Mouse (Mus musculus): ENCODE results near the gene Hrh1. TPM values are rescaled to one million over a fixed set of nuclear protein-coding genes. Genes with fewer than 3 reads are reported as not detected.

The Hrh1 gene
- polyA plus RNA-seq, 1 experiment from 2014 or later, result 0.59 TPM

GRCm38 (mm10) chr6:114406634-114407033, 8.9 kb downstream of the Hrh1 start:
- Histone ChIP-seq H3K4me1 (peaks cover 10% of the 10 kb centered on the region; the same call in 1 of the 2 replicates), H3K36me3 (no peaks in the 10 kb centered on the region), H3K9ac (replicated peaks) (no peak overlapping the region), H3K9me3 (replicated peaks) (no peaks in the 10 kb centered on the region), H3K27ac (replicated peaks) (no peak overlapping the region), H3K4me3 (replicated peaks) (no peak overlapping the region), H3K27me3 (replicated peaks) (peaks cover 3% of the 10 kb centered on the region; the same call in 1 of the 2 replicates), H3K4me2 (no peak overlapping the region)
- WGBS, result 56% methylated on average over 1 of the region's 1 CpGs
- no peak for ATAC-seq (ENCODE audit: low FRiP score)

- peak; percentile 39; the same call in 1 of the 2 replicates for ATAC-seq (ENCODE audit: low FRiP score)
- no peaks in the 10 kb centered on the region for H3K9me3 ChIP-seq (replicated peaks)
- H3K9ac ChIP-seq (replicated peaks), result no peak overlapping the region
- 58% methylated on average over 7 of the region's 7 CpGs for WGBS
- no peak overlapping the region for H3K4me2 ChIP-seq
- H3K27ac ChIP-seq (replicated peaks), result no peak overlapping the region
- H3K36me3 ChIP-seq, result no peaks in the 10 kb centered on the region
- H3K27me3 ChIP-seq (replicated peaks), result no peaks in the 10 kb centered on the region
- no peak overlapping the region for H3K4me3 ChIP-seq (replicated peaks)
- peaks cover 10% of the 10 kb centered on the region; the same call in 1 of the 2 replicates for H3K4me1 ChIP-seq
These were observed 9.3 kb downstream of the Hrh1 start for GRCm38 (mm10) chr6:114407049-114407448.

- H3K9ac ChIP-seq (replicated peaks), result no peak overlapping the region
- H3K27ac ChIP-seq (replicated peaks), result no peak overlapping the region
- H3K27me3 ChIP-seq (replicated peaks), result no peaks in the 10 kb centered on the region
- H3K4me2 ChIP-seq, result no peak overlapping the region
- no peak for ATAC-seq (ENCODE audit: low FRiP score)
- no peaks in the 10 kb centered on the region for H3K36me3 ChIP-seq
- no peak overlapping the region for H3K4me3 ChIP-seq (replicated peaks)
- WGBS, result 50% methylated on average over 17 of the region's 17 CpGs
- H3K9me3 ChIP-seq (replicated peaks), result no peaks in the 10 kb centered on the region
- H3K4me1 ChIP-seq, result peaks cover 10% of the 10 kb centered on the region; the same call in 1 of the 2 replicates
These were observed 10.5 kb downstream of the Hrh1 start for GRCm38 (mm10) chr6:114408278-114408677.

- H3K27me3 ChIP-seq (replicated peaks), result no peaks in the 10 kb centered on the region
- H3K27ac ChIP-seq (replicated peaks), result no peak overlapping the region
- no peak overlapping the region for H3K4me3 ChIP-seq (replicated peaks)
- H3K36me3 ChIP-seq, result no peaks in the 10 kb centered on the region
- H3K4me2 ChIP-seq, result no peak overlapping the region
- 53% methylated on average over 8 of the region's 8 CpGs for WGBS
- no peaks in the 10 kb centered on the region for H3K9me3 ChIP-seq (replicated peaks)
- H3K9ac ChIP-seq (replicated peaks), result no peak overlapping the region
- peaks cover 7% of the 10 kb centered on the region; the same call in 1 of the 2 replicates for H3K4me1 ChIP-seq
- no peak for ATAC-seq (ENCODE audit: low FRiP score)
These were observed 14.2 kb downstream of the Hrh1 start for GRCm38 (mm10) chr6:114411913-114412312.

- 0 out of 2 replicates have a peak, but pooled peaks cover 2% of the 10 kb centered on the region for H3K4me1 ChIP-seq
- H3K27me3 ChIP-seq (replicated peaks), result no peaks in the 10 kb centered on the region
- H3K4me3 ChIP-seq (replicated peaks), result no peak overlapping the region
- no peak overlapping the region for H3K4me2 ChIP-seq
- H3K36me3 ChIP-seq, result no peaks in the 10 kb centered on the region
- no peak overlapping the region for H3K9ac ChIP-seq (replicated peaks)
- ATAC-seq (ENCODE audit: low FRiP score), result no peak
- no peaks in the 10 kb centered on the region for H3K9me3 ChIP-seq (replicated peaks)
- H3K27ac ChIP-seq (replicated peaks), result no peak overlapping the region
- 39% methylated on average over 8 of the region's 8 CpGs for WGBS
These were observed 16.8 kb downstream of the Hrh1 start for GRCm38 (mm10) chr6:114414510-114414909.

- H3K36me3 ChIP-seq, result no peaks in the 10 kb centered on the region
- no peaks in the 10 kb centered on the region for H3K9me3 ChIP-seq (replicated peaks)
- H3K4me3 ChIP-seq (replicated peaks), result no peak overlapping the region
- 73% methylated on average over 2 of the region's 2 CpGs for WGBS
- H3K9ac ChIP-seq (replicated peaks), result no peak overlapping the region
- H3K4me1 ChIP-seq, result 0 out of 2 replicates have a peak, but pooled peaks cover 2% of the 10 kb centered on the region
- no peak overlapping the region for H3K4me2 ChIP-seq
- no peak overlapping the region for H3K27ac ChIP-seq (replicated peaks)
- no peak for ATAC-seq (ENCODE audit: low FRiP score)
- H3K27me3 ChIP-seq (replicated peaks), result no peaks in the 10 kb centered on the region
These were observed 20.3 kb downstream of the Hrh1 start for GRCm38 (mm10) chr6:114418037-114418436.

GRCm38 (mm10) chr6:114421061-114421460, 23.3 kb downstream of the Hrh1 start:
- H3K4me1 ChIP-seq, result no peaks in the 10 kb centered on the region
- no peak overlapping the region for H3K9ac ChIP-seq (replicated peaks)
- H3K27ac ChIP-seq (replicated peaks), result no peak overlapping the region
- H3K4me3 ChIP-seq (replicated peaks), result no peak overlapping the region
- ATAC-seq (ENCODE audit: low FRiP score), result no peak
- H3K4me2 ChIP-seq, result no peak overlapping the region
- H3K36me3 ChIP-seq, result no peaks in the 10 kb centered on the region
- no peaks in the 10 kb centered on the region for H3K27me3 ChIP-seq (replicated peaks)
- no peaks in the 10 kb centered on the region for H3K9me3 ChIP-seq (replicated peaks)

- no peak overlapping the region for H3K4me3 ChIP-seq (replicated peaks)
- WGBS, result 70% methylated on average over 9 of the region's 9 CpGs
- no peak overlapping the region for H3K4me2 ChIP-seq
- ATAC-seq (ENCODE audit: low FRiP score), result no peak
- H3K27me3 ChIP-seq (replicated peaks), result no peaks in the 10 kb centered on the region
- no peak overlapping the region for H3K27ac ChIP-seq (replicated peaks)
- H3K4me1 ChIP-seq, result peaks cover 3% of the 10 kb centered on the region
- H3K9ac ChIP-seq (replicated peaks), result no peak overlapping the region
- H3K36me3 ChIP-seq, result no peaks in the 10 kb centered on the region
- H3K9me3 ChIP-seq (replicated peaks), result no peaks in the 10 kb centered on the region
These were observed 25.4 kb downstream of the Hrh1 start for GRCm38 (mm10) chr6:114423051-114423676.

- H3K9me3 ChIP-seq (replicated peaks), result no peaks in the 10 kb centered on the region
- ATAC-seq (ENCODE audit: low FRiP score), result no peak
- peaks cover 7% of the 10 kb centered on the region for H3K4me1 ChIP-seq
- no peaks in the 10 kb centered on the region for H3K27me3 ChIP-seq (replicated peaks)
- H3K36me3 ChIP-seq, result no peaks in the 10 kb centered on the region
- no peak overlapping the region for H3K27ac ChIP-seq (replicated peaks)
- H3K9ac ChIP-seq (replicated peaks), result no peak overlapping the region
- H3K4me3 ChIP-seq (replicated peaks), result no peak overlapping the region
- 49% methylated on average over 5 of the region's 5 CpGs for WGBS
- H3K4me2 ChIP-seq, result no peak overlapping the region
These were observed 27.6 kb downstream of the Hrh1 start for GRCm38 (mm10) chr6:114425343-114425742.

GRCm38 (mm10) chr6:114427641-114428040, 29.9 kb downstream of the Hrh1 start:
- H3K4me1 ChIP-seq, result peaks cover 7% of the 10 kb centered on the region
- no peak overlapping the region for H3K27ac ChIP-seq (replicated peaks)
- 44% methylated on average over 13 of the region's 13 CpGs for WGBS
- H3K4me2 ChIP-seq, result no peak overlapping the region
- ATAC-seq (ENCODE audit: low FRiP score), result peak; percentile 71; the same call in 1 of the 2 replicates
- no peak overlapping the region for H3K9ac ChIP-seq (replicated peaks)
- H3K36me3 ChIP-seq, result no peaks in the 10 kb centered on the region
- no peaks in the 10 kb centered on the region for H3K27me3 ChIP-seq (replicated peaks)
- no peaks in the 10 kb centered on the region for H3K9me3 ChIP-seq (replicated peaks)
- no peak overlapping the region for H3K4me3 ChIP-seq (replicated peaks)

GRCm38 (mm10) chr6:114428831-114429230, 31.1 kb downstream of the Hrh1 start:
- Histone ChIP-seq H3K4me1 (peaks cover 7% of the 10 kb centered on the region), H3K4me2 (no peak overlapping the region), H3K27me3 (replicated peaks) (no peaks in the 10 kb centered on the region), H3K9me3 (replicated peaks) (no peaks in the 10 kb centered on the region), H3K9ac (replicated peaks) (no peak overlapping the region), H3K27ac (replicated peaks) (no peak overlapping the region), H3K36me3 (no peaks in the 10 kb centered on the region), H3K4me3 (replicated peaks) (no peak overlapping the region)
- WGBS, result 49% methylated on average over 16 of the region's 16 CpGs
- ATAC-seq (ENCODE audit: low FRiP score), result no peak

GRCm38 (mm10) chr6:114432591-114432990, 34.9 kb downstream of the Hrh1 start:
- ATAC-seq (ENCODE audit: low FRiP score), result no peak

More at GRCm38 (mm10) chr6:114432591-114432990, 34.9 kb downstream of the Hrh1 start:
- Histone ChIP-seq H3K36me3 (no peaks in the 10 kb centered on the region), H3K27me3 (replicated peaks) (no peaks in the 10 kb centered on the region), H3K4me1 (peaks cover 22% of the 10 kb centered on the region), H3K4me3 (replicated peaks) (no peak overlapping the region), H3K9me3 (replicated peaks) (no peaks in the 10 kb centered on the region), H3K4me2 (no peak overlapping the region), H3K27ac (replicated peaks) (no peak overlapping the region), H3K9ac (replicated peaks) (no peak overlapping the region)
- 47% methylated on average over 3 of the region's 3 CpGs for WGBS

Measured in neural tube, embryonic 15.5 days (tissue).